Comparison of ENCODE assay signal across 10 mouse cellular contexts in the genomic region with DNA sequence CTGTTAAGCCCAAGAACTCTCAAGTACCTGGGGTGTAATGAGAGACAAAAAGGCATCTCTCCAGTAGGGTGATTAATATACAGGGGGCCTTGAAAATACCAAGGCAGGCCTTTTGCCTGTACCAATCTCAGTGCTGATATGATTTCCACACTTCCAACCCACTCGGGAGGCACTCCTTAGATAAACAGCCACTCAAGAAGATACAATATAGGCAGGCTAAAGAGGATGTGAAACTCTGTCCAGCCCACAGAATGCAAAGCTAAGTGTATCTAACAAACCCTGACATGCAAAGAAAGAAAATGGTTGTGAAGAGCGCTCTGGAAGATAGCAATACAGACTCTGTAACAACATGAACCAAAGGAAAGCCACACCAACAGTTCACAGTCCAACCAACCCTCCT.
"Had no signal": no experiment of that assay in that cellular context is flagged by ENCODE, and none has a peak within 500 bp of the region (broad histone marks: within the 10 kb centered on the region; RNA-seq: fewer than 3 reads in every experiment).

No protein-coding gene starts in this region.

- DNase-seq: kidney, adult 2 months; kidney, postnatal 25 days; liver; liver, embryonic 13.5 days; liver, postnatal 0 days; right cerebral cortex, postnatal 4 days; thymus, adult 2 months; thymus, postnatal 25 days had no signal

- ATAC-seq: intestine, embryonic 16.5 days; liver, postnatal 0 days; midbrain, embryonic 13.5 days had no signal
